Mouse (Mus musculus) retina, embryonic 14.5 days (tissue): Measurements from ENCODE around the gene 1810010D01Rik.

Experiments
- DNase-seq: peaks from one replicate; pipeline ENCODE4 v3.0.0-alpha.2; 2015; ENCODE audit warnings: low spot score

Gene 1810010D01Rik

DNA sequence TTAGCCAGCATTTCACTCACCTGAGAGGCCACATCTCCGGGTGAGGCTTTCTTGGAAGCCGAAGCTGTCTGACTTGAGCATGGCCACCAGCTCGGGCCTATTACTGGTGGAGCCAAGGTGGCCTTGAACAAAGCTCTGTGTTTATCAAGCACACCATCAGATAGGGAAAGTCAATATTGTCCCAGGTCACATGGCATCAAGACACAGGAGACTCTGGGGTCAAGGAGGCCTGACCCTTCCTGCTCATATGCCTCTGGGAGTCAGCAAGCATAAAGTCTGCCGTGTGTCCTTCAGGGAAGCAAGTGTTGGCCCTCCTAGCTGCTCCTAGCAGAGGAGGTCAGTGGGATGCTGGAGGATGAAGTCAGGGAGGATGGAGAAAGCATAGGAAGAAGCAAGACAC lies at the start of gene 1810010D01Rik:
Gene 1810010D01Rik, minus strand, starts transcription at position 114 of the 400 bp plus-strand sequence.
- DNase-seq, result no peak

DNA sequence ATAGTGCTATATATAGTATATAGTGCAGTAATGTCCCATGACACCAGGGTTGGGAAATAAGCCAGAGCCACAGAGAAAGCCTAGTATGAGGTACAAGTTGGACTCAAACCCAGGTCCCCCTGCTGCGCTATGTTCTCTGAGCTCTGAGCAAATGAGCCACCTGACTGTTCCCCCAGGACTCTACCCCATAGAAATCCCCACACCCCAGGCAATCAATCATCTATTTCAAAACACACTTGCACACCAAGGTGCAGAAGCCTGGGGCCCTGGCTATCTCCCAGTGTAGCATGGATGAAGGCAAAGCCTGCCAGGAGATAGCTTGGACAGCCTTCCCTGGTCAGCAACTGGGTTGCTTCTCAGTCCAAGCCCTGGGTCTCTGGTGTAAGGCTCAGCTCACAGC lies 48.2 kb upstream of the 1810010D01Rik start:
- DNase-seq, result no peak

DNA sequence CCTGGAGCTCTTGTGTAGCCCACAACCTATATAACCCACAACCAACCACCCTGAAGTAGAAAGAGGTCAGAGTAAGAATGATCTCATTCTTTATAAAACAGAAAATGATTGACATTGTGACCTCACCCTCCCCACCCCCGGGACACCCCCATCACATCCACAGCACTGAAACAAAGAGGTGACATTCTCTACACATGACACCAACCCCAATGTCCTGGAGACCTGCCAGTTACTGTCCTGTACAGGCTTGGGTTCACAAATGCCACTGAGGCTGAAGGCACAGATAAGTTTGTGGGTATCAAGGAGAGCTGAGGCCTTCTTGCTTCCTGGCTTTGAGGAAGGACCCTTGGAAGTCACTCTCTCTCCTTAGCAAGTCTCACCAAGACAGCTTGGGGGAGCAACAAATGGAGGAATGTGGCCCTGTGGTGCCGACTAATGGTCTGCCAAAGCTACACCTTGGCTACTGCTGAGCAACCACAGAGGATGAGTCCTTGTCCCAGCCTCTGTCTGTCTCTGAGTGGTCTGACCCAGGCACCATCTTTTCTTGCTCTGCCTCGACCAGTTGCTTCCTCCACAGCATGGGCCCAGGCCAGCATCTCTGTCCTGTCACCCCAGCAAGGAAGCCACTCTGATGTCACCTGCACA lies 46.2 kb upstream of the 1810010D01Rik start:
- no peak for DNase-seq

DNA sequence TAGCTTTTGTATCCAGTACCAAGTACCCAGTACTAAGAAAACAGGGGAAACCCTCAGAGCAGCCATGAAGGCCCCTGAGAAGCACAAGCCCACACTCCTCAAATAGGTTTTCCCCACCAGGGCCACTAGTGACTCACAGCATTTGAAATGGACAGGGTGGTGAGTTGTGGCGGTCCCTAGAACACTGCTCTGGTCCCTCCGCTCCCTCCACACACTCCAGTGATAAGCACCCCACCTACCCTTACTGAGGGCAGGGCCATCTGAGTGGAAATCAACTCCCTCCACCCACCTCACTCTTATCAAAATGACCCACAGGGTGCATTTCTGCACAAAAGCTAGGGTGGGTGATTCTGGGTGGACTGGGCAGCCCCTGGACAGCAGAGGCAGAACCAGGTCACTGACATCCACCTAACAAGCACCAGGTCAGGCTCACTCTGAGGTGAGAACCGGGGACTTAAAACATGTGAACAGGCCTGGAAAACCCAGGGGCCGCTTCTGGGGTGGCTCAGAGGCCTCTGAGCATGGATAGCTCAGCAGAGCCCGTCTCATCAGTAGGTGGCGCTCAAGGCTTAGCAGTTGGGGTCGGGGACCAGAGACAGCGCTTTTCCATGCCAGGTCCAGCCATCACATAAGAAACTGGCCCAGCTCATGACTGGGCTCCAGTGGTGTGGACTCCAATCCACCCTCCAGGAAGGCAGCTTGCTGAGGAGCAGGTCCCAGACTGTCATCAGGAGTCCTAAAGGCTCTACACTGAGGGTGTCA lies 45.0 kb upstream of the 1810010D01Rik start:
- peak; percentile 94 for DNase-seq

DNA sequence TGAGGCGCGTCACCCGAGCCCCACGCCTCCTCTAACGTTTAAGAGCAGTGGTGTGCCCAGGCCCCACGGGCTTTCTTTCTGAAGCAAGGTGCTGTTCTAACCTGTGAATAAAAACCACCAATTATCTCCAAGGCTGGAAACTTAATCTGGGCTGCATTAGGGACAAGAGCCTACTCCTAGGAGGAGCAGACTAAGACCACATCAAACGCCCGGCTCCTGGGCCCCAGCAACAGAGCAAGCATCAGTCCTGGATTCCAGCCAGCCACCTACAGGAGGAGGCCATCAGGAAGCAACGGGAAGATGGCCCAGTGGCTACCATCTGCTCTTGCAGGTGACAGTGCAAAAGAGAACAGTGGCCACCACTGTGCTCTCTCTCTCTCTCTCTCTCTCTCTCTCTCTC lies 42.3 kb upstream of the 1810010D01Rik start:
- DNase-seq, result no peak

DNA sequence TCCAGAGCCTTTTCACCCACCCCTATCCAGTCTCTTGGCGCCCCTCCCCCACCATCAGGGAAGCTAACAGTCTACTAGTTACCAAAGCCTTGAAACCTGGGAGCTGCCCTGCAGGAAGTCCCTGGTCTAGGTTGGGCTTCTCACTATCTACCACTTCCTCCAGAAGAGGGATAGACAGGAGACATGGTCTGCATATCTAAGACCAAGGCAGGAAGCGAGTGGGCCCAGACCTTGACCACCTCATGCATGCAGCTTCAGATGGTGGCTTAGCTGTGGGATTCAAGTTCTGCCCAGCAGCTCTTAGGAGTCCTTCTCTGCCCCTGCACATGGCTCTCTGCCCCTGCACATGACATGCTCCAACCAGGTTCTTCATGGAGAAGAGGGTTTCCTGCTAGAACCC lies 41.0 kb upstream of the 1810010D01Rik start:
- no peak for DNase-seq

DNA sequence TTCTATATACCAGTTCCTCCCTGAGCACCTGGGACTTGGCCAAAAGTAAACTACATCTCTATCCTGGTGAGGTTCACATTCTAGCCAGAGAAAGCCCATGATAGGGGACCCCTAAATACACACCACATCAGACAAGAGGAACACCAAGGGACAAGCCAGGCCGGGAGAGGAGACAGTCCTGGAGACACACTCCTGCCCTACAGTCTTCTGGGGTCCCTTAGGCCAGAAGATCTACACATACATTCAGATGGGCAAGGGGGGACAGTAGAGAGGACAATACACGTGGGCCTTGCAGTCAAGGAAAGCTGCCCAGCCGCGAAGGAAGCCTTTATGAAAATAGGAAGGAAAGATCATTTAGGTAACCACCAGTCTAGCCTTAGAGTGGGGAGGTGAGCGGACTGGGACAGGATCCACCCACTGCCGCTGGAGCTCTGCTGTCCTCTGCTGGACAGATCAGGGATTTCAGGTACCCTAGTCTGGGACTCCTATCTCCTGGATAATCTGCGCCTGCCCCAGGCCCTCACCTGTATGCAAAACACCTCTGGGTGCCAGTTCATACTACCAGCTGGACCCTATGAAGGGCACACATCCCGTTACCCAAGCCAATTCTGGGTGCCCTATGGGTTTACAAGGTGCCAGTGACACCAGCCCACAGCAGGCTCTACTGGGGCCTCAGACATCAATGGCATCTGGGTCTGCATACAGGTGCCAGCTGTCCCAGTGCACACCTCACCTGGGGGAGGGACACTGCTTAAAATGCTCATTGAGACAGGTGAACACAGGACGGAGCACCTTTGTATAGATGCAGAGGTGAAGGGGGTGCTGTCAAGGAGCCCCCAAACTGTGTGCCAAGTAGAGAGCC lies 35.2 kb upstream of the 1810010D01Rik start:
- DNase-seq, result peak; percentile 93

DNA sequence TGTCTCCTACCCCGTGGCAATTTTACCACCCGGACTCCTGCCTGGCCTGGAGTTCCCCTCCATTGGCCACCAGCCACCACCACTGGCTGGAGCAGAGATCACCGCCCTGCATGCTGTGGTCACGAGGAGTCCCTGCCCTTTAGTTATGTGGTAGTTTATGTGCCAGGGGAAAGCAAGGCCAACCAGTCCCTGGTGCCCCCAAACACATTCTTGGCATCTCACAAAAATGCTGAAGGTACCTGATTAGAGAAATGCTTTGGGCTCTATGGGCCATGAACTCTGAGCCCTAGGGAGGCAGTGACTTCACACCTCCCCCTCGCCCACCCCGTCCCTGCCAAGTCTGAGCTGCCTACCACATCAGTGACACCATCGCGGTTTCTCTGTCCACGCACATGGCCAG lies 34.1 kb upstream of the 1810010D01Rik start:
- DNase-seq, result no peak

DNA sequence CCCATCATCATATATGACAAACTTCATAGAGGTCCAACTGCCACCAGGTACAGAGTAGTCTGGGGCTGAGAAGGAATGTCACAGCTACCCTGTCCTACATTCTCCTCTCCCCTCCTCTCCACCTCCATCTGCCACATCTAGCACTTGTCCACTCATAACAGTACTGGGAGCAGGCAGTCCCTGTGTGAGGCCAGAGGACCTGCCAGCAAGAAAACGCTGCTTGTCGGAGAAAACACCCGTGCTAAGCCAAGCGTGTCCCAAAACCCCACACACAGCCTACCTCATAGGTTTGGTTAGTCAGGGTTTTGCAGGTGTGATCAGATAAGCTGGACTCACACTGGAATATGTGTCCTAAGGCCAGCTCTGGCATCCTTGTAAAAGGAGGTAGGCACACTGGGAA lies 33.0 kb upstream of the 1810010D01Rik start:
- no peak for DNase-seq

DNA sequence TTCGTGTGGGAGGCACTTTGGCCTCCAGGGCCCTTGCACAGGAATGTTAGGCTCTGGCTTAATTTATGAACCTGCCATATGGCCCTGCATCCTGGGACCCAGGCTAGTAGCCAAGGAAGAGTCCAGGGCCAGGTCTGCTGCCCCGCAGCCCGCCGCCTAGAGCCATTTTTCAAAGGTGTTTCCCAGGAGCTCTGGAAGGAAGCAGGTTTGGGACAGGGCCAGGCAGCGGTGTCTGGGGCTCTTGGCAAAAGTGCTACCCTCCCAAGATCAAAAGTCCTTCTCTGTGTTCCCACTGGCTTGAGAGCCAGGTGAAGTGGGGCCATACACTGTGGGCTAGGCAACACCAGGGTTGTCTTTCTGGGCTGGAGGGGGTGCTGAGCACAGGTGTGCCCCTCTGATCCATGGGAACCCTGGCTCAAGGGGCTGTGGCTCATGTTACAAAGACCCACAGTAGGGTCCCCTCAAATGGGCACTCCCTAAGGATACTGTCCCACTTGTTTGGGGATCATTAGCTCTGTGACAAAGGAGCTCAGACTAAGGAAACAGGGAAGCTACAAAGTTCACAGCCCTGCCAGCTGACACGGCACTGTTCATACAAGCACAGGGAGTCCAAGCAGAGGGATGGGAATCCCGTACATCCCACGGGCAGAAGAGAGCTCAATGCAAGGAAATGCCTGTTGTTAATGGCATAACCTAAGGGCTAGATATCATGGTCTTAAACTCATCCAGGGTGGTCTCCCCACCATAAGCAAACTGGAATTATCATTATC lies 32.0 kb upstream of the 1810010D01Rik start:
- DNase-seq, result no peak

DNA sequence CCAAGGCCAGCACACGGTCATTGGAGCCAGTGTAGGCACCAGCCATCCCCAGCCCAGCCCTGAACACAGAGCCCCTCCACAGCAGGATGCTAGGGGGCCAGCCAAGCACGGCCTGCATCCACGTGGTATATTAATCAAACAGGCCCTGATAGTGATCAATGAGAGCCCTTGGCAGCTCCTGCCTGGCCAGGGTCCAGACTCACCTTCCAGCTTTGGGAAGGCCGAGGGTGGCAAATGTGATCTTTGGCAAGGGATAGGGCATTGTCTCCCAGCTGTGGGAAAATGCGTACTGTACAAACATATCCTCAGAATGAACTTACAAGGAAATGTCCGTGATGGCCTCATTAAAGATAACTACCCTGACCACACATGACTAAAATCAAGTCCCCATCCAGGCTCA lies 31.2 kb upstream of the 1810010D01Rik start:
- DNase-seq, result no peak

DNA sequence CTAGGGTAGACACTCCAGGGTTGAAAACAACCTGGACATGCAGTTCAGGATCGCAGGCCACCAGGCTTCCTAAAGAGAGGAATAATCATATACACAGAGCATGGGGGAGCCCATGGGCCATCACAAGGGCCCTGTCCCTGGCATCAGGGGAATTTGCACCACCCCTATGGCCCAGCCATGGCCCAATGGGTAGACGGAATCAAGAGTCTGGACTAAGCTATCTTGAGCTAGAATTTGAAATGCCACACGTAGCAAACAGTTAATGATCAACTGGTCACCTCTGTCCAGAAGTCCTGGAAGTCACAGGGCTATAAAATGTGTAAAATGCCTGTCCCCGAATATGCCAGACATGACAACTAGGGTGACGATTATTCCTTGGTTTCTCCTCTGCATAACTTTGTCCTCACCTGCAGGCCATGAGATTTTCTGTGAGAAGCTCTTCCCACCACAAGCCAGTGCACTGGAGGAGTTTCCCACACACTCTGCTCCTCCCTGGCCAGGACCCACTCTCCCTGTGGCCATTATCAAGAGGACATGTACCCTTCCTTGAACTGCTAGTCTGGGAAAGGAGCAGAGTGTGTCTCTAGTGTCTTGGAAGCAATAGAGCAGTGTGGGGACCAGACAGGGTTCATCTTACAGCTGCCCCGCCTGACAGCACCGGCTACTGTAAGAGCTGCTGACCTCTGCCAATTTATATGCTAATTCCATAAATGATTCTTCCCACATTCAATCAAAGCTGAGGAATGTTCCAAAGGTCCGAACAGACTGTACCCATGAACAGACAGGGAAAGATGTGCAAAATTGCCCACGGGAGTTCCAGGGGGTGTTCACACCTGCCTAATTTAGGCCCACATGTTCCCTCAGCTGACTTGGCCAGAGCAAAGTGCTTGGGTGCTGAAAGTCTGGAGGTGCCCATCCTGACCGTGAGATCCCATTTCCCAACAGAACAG lies 27.2 kb upstream of the 1810010D01Rik start:
- DNase-seq, result no peak

DNA sequence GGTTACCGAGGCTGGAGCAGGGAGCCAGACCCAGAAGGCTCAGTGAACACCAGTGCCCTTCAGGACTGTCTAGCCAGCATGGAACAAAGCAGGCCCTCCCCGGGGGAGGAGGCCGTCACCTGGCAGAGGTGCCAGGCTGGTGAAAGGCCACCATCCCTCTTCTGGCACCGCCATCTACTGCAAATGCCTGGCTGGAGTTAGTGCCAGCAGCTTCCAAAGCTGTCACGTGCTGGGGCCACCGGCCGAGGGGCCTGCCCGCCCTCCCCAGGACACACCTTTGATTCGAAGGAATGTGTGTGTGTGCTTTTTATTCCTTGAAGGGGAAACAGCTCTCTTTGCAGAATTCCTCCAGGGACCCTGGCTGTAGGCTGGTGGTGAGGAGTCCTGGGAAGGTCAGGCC lies 23.7 kb upstream of the 1810010D01Rik start:
- DNase-seq, result no peak

DNA sequence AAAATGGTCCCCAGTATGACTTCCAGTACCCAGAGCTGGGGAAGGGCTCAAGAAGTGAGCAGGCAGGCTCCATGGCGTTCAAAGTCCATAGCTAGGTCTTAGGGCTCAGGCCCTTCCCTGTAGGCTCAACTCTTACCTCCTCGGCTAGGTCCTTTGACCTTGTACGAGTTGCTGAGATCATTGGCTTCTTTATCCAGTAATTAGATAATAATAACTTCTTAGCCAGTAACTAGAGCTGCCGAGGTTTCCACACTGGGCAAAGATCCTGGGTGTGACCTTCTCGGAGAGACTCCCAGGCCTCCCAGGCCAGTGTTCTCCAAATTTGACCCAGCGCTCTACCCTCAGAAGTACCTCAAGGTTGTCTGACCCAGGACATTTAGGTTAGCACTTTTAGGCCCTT lies 18.7 kb upstream of the 1810010D01Rik start:
- no peak for DNase-seq

DNA sequence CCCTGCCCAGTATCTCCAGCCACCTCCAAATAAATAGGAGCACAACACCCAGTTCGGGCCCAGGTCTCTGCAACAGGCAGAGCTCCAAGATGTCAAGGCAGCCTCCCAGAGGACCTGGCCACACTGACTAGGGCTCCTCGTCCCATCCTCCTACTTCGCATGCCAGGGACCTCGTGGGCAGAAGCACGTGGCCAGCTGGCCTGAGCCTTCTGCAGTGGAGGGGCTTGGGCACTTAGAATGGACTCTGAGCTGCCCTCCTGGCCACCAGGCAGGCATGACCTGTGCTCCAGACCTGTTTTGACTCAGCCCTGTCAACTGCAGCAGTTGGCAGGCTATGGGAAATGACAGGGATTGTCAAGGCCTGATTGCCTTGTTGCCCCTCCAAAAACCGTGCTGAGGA lies 17.7 kb upstream of the 1810010D01Rik start:
- no peak for DNase-seq

DNA sequence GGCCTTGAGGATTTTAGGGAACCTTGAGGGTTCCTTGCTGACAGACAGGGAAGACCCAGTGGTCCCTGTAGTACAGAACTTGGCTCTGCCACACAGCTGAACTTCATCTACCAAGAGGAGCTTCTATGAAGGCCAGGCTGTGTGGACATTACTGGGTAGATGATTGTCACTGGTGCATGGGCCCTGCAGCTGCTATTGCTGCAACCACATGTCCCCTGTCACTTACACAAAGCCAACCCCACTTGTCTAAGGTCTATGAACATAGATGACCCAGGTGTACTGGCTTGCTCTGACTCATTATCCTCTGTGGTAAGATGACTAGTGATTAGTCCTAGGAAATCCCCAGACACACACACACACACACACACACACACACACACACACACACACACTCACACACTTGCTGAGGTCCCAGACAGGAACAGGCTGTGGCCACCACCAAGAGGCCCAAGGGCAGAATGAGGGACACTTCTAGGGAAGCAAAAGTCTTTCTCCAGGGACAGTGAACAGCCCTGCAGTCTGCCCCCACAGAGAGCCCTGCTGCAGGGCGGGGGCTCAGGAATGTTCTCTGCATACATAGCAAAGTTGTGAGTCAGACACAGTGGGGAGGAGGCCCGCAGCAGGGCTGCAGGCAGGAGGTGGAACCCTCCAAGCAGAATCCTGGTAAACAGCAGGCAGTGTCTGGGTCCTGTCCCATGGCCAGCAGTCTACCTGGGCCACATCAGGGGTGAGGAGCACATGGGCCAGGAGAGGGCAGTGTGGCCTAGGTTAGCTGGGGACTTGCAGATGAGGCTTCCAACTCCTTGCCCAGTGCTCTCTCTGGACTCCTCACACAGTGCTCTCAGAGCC lies 14.1 kb upstream of the 1810010D01Rik start:
- no peak for DNase-seq

DNA sequence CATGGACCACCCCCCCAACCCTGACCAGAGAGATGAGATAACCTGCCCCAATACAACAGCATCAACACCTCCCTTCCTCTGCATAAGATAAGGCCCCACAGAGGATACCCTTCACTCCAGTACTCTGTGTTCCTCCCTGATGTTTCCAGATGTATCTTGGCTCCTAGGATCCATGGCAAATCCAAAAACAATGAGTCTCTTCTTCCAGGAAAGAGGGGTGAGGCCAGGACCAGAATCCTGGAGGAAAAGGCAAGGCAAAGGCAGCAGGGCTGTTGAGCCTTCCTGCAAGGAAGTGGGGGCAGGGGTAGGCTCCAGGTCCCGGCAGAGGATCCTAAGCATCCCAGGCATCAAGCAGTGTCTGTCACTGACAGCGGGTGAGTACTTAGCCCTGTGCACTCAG lies 13.4 kb upstream of the 1810010D01Rik start:
- no peak for DNase-seq

DNA sequence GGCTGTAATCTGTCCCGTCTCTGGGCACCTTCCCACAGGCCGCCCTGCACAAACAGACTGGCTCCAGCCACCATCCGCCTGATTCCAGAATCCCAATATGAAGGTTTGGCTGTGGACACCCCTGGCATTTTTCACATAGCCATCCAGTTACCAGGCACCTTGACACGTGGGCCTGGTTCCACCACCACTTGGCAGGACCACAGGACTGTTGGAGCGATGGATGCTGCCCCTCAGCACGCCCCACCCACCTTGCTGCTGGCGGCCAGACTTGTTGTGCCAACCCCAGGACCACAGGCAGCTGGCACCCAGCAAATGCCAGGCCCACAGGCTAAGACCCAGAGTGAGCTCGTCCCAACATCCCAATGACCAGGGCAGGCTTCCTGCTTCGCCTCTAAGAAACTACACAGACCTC lies 11.5 kb upstream of the 1810010D01Rik start:
- DNase-seq, result no peak

DNA sequence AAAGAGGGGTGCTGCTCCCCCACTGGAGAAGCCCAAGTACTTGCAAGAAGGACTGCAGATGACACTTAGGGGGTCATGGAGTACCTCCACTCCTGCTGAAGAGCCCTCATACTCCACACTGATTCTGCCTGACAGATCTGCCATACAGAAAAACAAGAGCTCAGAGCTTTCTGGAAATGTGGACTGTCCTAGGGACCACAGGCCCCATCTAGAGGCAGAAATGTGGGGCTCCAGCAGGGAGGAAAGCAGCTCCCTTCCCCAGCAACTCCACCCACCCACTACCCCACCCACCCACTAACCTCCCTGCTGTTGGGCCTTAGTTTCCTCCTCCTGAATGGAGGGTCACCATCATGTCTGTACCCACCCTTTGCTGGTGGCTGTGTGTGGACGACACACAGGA lies 8.7 kb upstream of the 1810010D01Rik start:
- DNase-seq, result peak; percentile 72

DNA sequence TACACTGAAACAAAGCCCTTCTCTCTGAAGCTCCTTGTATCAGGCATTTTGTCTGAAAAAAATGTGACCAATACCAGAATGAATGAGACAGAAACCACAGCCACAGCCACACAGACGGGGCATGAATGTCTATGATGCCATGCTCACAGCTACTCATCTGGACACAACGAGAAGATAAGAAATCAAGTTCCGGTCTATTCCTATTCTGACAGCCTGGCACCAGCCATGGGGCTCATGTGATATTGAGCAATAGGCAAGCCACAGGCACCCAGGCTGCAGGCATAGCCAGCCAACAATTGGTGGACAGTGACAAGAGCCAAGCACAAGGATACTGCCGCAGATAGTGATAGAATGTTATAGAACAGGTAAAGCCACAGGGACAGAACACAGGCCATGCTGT lies 7.6 kb upstream of the 1810010D01Rik start:
- no peak for DNase-seq
